Mouse (Mus musculus): ENCODE measurements at regions not wholly inside any gene's neighbourhood (a gene's known extent, or its start where the extent isn't known, plus 50 kb on each side); places are given as distances from the start of the nearest gene placed in this dataset.
A peak's percentile ranks its signal among the peaks of the same experiment; 100 is the strongest.

DNA sequence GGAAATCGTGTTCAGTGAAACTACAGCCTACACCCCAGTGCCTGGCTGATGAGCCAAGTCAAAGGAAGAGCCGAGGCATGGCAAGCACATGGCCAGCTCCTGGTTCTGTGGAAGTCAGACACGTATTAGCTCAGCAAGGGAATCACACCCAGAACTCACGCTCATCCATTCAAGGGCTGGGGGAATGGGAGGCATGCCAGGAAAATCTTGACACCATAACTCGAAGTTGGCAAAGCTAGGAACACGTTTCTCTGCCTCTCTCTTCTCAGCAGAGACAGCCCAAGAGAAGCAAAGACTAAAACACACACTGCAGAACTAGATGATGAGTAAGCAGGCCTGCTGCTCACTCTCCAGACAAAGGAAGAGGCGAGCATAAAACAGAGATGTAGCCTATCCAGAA lies 53.5 kb upstream of the Ypel5 start:
- no peak for DNase-seq (ENCODE audit: low read depth)

DNA sequence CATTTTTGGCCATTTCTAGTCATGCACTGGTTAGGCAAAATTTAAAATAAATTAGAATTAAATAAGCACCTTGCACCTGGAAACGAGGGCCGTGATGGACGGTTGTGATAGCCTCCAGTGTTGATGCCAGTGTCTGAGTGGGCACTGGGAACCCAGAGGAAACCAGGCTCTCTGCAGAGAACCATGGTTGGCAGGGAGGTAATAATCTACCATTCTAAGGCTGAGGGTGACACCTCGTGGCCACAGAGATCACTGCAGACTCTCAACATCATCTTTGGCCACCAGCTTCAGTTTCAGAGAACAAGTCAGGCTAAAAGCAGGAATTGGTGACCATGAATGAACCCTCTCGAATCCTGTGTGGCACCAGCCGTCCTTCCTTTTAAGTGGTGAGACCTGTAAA lies 54.5 kb upstream of the Ypel5 start:
- DNase-seq (ENCODE audit: low read depth): peak; percentile 61

DNA sequence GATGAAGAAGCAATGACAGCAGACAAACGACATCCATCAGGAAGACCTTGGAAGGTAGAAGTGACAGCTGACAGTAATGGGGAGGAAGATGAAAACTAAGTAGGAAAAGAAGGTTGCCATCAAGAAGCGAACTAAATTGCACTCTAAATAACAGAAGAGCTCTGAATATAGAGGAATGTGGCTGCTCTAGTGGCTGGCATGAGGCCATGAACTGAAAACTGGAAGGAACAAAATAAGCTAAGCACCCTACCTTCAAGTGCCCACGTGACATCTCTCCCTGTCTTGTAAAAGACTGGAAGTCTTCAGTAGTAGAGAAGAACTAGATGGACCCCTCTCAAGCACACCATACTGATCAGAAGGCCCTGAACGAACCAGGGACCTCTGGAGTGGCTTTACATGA lies 68.0 kb upstream of the Ypel5 start:
- no peak for DNase-seq (ENCODE audit: low read depth)

- no peak for DNase-seq (ENCODE audit: low read depth)
Observed at GRCm38 (mm10) chr17:72760937-72761336, 75.3 kb upstream of the Ypel5 start.

- DNase-seq (ENCODE audit: low read depth): no peak
Observed at GRCm38 (mm10) chr17:72746411-72746810, 89.8 kb upstream of the Ypel5 start.

- DNase-seq (ENCODE audit: low read depth): no peak
Observed at GRCm38 (mm10) chr17:72733006-72733405, 103.2 kb upstream of the Ypel5 start.

DNA sequence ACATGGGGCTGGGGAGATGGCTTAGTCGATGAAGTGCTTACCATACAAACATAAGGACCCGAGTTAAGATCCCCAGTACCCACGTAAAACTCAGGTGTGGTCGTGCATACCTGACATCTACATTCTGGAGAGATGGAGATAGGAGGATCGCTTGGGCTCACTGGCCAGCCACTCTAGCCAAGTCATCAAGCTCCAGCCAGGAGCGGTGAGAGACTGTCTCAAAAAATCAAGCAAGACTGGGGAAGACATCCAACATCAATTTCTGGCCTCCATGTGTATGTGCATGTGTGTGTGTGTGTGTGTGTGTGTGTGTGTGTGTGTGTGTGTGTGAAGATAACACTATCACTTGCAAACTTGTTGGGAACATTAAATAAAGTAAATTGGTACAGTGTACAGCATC lies 104.6 kb upstream of the Ypel5 start:
- DNase-seq (ENCODE audit: low read depth): no peak

DNA sequence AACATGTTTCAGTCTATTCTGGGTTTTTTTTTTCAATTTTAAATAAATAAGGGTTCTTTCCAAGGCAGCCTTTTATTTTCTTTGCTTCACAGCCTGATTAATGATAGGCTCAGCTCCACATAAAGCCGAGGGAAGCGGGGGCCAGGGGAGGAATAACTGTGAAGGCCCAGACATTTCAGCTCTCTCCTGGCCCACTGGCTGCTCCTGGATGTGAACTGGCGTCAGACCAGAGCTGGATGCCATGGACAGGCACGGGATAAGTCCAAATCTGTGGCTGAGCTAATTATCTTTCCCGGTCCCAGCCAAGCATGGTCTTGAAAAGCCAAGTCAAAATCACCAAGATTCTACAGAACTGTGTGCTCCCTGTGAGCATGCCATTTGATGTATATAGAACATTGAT lies 105.1 kb upstream of the Ypel5 start:
- DNase-seq (ENCODE audit: low read depth): no peak

DNA sequence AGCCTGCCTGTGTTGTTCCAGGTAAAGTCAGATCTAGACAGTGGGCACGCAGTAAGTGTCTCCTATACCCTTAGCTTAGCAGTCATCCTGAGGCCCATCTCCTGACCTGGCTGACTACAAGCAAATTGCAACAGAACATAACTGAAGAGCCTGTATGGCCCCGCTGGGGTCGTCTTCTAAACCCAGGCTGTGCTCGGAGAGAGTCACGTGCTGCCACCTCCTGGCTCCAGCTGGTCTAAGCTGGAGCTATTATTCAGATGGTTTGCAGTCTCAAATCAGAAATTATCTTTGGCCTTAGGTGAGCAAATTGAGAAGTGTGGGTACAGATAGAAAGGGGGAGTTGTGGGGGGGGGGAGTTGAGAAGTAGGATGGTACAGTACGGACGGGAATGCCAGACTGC lies 115.5 kb upstream of the Ypel5 start:
- DNase-seq (ENCODE audit: low read depth): no peak

DNA sequence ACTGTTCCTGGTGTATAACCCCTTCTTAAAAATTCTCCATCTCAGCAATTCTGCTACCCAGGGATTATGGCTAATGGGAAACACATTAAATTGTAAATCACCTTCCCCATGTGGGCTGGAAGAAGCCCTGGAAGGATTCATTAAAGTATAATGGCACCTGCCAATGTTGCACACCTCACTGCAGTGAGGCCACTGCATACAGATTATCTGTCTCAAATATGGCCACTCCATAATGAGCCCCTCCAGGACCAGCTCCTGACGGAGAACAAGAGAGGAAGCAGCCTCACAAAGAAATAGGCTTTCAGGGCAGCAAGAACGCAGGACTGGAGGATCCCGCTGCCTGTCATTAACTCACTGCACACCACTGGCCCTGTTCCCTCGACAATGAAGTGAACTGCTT lies 115.2 kb upstream of the Alk start:
- DNase-seq (ENCODE audit: low read depth): no peak

DNA sequence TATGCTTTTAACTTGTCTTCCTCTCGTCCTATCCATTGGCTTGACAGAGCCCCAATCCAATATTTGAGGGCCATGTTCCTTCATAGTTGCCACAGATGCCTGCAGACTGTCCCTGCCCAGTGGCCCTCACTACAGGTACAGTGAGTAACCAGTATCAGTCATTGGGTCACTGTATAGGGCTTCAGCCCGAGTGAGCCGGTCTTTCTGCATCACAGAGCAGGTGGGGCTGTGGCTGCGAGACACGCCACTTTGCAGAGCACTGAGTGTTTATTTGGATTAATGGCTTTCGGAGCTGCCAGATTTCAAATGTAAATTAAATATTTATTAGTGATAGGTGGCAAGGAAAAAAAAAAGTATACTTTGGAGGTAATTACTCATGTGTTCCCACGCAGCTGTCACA lies 87.2 kb upstream of the Alk start:
- no peak for DNase-seq (ENCODE audit: low read depth)

- DNase-seq (ENCODE audit: low read depth): no peak
Observed at GRCm38 (mm10) chr17:72689606-72690005, 85.2 kb upstream of the Alk start.

DNA sequence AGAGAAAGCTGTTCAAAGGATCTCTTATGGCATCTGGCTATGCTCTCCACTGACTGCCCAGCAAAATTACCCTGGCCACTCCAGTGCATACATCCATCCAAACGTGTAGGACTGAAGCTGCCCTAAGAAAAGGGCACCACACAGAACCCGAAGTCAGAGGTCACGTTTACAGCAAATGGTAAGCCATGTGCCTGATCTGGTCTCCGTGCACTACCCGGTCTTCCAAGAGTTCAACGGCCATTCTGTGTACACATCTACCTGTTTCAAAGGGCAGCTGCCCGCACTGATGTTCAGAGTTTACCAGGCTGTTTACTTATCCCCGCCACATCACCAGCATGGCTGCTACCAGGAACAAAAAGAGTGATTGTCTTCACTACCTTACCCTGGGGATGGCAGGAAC lies 84.4 kb upstream of the Alk start:
- DNase-seq (ENCODE audit: low read depth): no peak

DNA sequence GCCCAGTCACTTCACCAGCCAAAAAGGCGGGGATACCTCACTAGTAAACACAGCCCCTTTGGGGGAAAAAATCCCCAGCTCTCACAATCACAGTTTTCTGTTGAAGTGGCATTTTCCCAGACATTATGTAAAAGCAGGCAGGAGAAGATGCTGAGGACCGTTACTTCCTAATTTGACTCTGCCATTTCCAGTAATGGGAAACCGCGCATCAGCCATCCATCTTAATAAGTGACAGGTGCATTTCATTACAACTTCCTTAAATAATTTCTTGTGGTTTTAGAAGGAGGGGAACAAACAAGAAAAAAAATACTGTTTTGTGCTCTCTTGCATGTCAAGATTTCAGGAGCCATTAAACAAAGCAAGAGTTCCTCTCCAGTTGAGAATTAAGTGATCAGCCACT lies 70.2 kb upstream of the Alk start:
- DNase-seq (ENCODE audit: low read depth): no peak

DNA sequence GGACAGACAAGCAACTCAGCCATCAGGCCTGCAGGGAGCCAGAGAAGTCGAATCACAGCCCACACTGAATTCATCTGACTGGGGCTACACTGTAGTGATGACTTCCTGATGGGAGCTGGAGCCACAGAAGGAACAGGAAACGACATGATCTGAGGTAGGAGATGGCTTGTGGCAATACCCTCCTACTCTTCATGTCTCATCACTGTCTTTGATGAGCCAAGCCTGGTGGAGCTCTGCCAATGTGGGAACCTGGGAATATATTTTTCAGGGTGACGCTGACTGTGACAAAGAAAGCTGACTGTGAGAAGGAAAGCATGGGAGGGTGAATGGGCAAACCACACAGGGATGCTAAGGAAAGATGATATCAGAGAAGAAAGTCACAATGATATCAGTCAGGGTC lies 67.6 kb upstream of the Alk start:
- DNase-seq (ENCODE audit: low read depth): no peak

DNA sequence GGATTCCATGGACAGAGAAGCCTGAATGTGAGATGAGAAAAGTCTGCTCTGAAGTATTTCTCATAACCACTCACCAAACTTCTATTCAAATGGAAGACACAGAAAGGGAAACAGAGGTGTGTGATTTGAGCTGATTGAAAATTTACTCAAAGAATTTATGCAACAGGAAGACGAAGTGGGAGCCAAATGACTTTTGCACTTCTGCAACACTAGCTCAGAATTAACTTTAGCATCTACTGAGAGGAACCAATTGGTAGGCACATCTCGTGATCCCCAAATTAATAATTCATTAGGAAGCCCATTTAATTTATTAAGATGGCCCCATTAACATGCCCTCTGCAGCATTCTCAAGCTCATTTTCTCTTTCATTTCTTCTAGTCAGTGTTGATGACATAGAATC lies 62.5 kb upstream of the Alk start:
- no peak for DNase-seq (ENCODE audit: low read depth)

- no peak for DNase-seq (ENCODE audit: low read depth)
Observed at GRCm38 (mm10) chr17:72661678-72662077, 57.3 kb upstream of the Alk start.

DNA sequence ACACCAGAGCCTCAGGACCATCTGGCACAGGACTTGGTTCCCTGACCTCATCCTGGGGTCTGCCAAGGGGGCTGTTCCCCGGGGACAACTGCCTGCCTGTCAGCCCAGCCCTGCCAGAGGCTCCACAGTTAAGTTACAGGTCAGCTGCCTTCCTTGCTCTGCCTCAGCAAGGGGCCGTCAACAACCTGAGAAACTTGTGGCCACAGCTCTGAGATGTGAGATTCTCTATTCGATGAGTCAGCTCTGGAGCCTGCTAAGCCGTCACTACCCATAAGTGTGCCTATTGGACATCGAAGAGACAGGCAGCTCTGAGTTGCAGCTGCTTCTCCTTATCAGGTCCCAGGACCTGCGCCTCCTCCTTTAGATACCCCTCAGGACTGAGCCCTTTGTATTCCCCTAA lies 54.3 kb upstream of the Alk start:
- peak; percentile 1 for DNase-seq (ENCODE audit: low read depth)

GRCm38 (mm10) chr17:72657826-72658225 lies 53.4 kb upstream of the Alk start:
- DNase-seq (ENCODE audit: low read depth): no peak

All from naive thymus-derived CD4-positive, alpha-beta T cell, adult 2 months (primary cell).